13 mouse cellular contexts compared by ENCODE assay signal in the genomic region with DNA sequence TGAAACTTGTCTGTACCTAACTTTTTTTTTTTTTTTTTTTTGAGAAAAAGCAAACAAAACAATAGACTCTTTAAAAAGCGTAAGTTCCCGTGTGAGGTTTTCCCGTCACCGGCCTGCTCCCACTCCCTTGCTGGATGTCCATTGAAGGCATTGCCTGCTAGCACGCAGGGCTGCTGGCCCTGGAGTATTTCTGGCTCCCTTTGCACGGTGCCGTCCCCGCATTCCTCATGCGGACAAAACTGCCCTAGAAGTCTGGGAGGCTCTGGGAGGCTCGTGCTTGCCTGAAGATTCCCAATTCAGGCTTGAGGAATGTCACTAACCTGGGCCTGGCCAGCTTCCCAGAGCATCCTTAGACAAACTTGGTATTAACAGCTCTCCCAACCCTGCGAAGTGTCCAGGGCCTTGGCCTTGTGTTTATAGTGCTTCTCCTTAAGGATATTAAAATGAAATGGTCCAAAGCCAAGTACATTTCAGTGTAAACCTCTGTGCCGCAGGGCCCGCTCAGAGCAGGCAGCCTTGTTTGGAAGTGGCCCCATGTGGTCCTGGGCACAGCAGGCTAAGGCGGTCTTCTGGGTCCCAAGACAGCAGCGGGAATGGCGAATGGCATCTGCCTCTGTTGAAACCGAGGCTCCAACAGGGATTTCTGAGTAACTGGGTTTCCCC. TPM values are rescaled to one million over a fixed set of nuclear protein-coding genes. Genes with fewer than 3 reads are reported as not detected.
DNase-seq lines count a peak whose midpoint lies in the region; ATAC-seq and TF ChIP-seq lines count a peak whose summit lies in the region.
"Had no signal": no experiment of that assay in that cellular context is flagged by ENCODE, and none has a peak within 500 bp of the region (broad histone marks: within the 10 kb centered on the region; RNA-seq: fewer than 3 reads in every experiment).

No protein-coding gene starts in this region.

- no peak for TF ChIP-seq EP300 in lung, postnatal 0 days (IDR thresholded peaks at IDR 0.05)

- no peak for DNase-seq in heart, adult 9 months (ENCODE audit: low spot score in 2 of 2)
- DNase-seq in lung, postnatal 0 days (ENCODE audit: low spot score) = no peak
- no peak for DNase-seq in kidney, postnatal 4 days
- DNase-seq: layer of hippocampus, postnatal 36 days had no signal

- no peak overlapping the region for H3K4me2 ChIP-seq in heart, embryonic 14.5 days (ENCODE audit: low read length)
- no peak overlapping the region for H3K4me2 ChIP-seq in lung, embryonic 15.5 days
- H3K4me2 ChIP-seq in lung, postnatal 0 days (replicated peaks; ENCODE audit: low read depth, low read length) = no peak overlapping the region
- no peak overlapping the region for H3K4me2 ChIP-seq in intestine, embryonic 15.5 days (replicated peaks)
- H3K4me2 ChIP-seq in stomach, embryonic 14.5 days (replicated peaks; ENCODE audit: low read depth, low read length) = no peak overlapping the region
- H3K4me2 ChIP-seq: embryonic facial prominence, embryonic 12.5 days; forebrain, embryonic 15.5 days; limb, embryonic 15.5 days had no signal

- no peak overlapping the region for H3K4me3 ChIP-seq in heart, embryonic 14.5 days (ENCODE audit: control insufficient read depth in 1 of 2, insufficient read depth in 1 of 2, low read depth in 1 of 2, low read length in 2 of 2)
- H3K4me3 ChIP-seq in lung, embryonic 15.5 days = no peak overlapping the region
- H3K4me3 ChIP-seq in lung, postnatal 0 days (ENCODE audit: low read depth, low read length) = no peak overlapping the region
- no peak overlapping the region for H3K4me3 ChIP-seq in intestine, embryonic 15.5 days (replicated peaks)
- H3K4me3 ChIP-seq in stomach, embryonic 14.5 days (ENCODE audit: low read depth, low read length) = no peak overlapping the region
- H3K4me3 ChIP-seq: embryonic facial prominence, embryonic 12.5 days; forebrain, embryonic 15.5 days; limb, embryonic 15.5 days; myocyte had no signal

- H3K36me3 ChIP-seq in heart, embryonic 14.5 days (ENCODE audit: control insufficient read depth, insufficient read depth, low read length) = peaks cover 19% of the 10 kb centered on the region
- peaks cover 8% of the 10 kb centered on the region; the same call in 1 of the 2 replicates for H3K36me3 ChIP-seq in lung, embryonic 15.5 days
- no peaks in the 10 kb centered on the region for H3K36me3 ChIP-seq in lung, postnatal 0 days (ENCODE audit: insufficient read depth, low read length)
- H3K36me3 ChIP-seq in intestine, embryonic 15.5 days = no peaks in the 10 kb centered on the region
- no peaks in the 10 kb centered on the region; the same call in 1 of the 2 replicates for H3K36me3 ChIP-seq in stomach, embryonic 14.5 days (ENCODE audit: control insufficient read depth, insufficient read depth, low read length)
- H3K36me3 ChIP-seq: forebrain, embryonic 15.5 days had no signal

- ATAC-seq in heart, embryonic 14.5 days (ENCODE audit: insufficient number of reproducible peaks, insufficient read depth, low FRiP score, low read depth) = no peak; the same call in 1 of the 2 replicates
- ATAC-seq in lung, embryonic 15.5 days (ENCODE audit: borderline replicate concordance, extremely low read depth, low FRiP score, low TSS enrichment) = no peak
- ATAC-seq in lung, postnatal 0 days = no peak
- peak; percentile 50 for ATAC-seq in intestine, embryonic 15.5 days
- ATAC-seq in stomach, embryonic 14.5 days (ENCODE audit: insufficient number of reproducible peaks, insufficient read depth, low FRiP score, low read depth) = no peak
- ATAC-seq: inflammation-experienced regulatory T-cells, adult 6 months had no signal

- WGBS in heart, embryonic 14.5 days = 44% methylated on average over 17 of the region's 17 CpGs
- WGBS in lung, embryonic 15.5 days = 60% methylated on average over 17 of the region's 17 CpGs
- WGBS in lung, postnatal 0 days = 59% methylated on average over 17 of the region's 17 CpGs
- WGBS in intestine, embryonic 15.5 days = 62% methylated on average over 17 of the region's 17 CpGs
- WGBS in stomach, embryonic 14.5 days = 58% methylated on average over 17 of the region's 17 CpGs

- TF ChIP-seq CTCF in lung, postnatal 0 days (IDR thresholded peaks at IDR 0.05) = no peak

- H3K27ac ChIP-seq in heart, embryonic 14.5 days (replicated peaks in 1 of 2; ENCODE audit: control insufficient read depth in 1 of 2, insufficient read depth in 1 of 2, low read depth in 2 of 2, low read length in 2 of 2) = peak overlapping the region; percentile 40 to 71
- peak overlapping the region; percentile 37; the same call in 1 of the 2 replicates for H3K27ac ChIP-seq in lung, embryonic 15.5 days
- H3K27ac ChIP-seq in lung, postnatal 0 days (ENCODE audit: low read length) = no peak overlapping the region
- peak overlapping the region; percentile 68 for H3K27ac ChIP-seq in intestine, embryonic 15.5 days
- H3K27ac ChIP-seq in stomach, embryonic 14.5 days (ENCODE audit: low read length) = peak overlapping the region; percentile 55; the same call in 1 of the 2 replicates
- H3K27ac ChIP-seq: embryonic facial prominence, embryonic 12.5 days; forebrain, embryonic 15.5 days; limb, embryonic 15.5 days had no signal

- H3K27me3 ChIP-seq in heart, embryonic 14.5 days (ENCODE audit: control insufficient read depth, insufficient read depth, low read length) = no peaks in the 10 kb centered on the region
- no peaks in the 10 kb centered on the region for H3K27me3 ChIP-seq in lung, embryonic 15.5 days
- H3K27me3 ChIP-seq in lung, postnatal 0 days (replicated peaks; ENCODE audit: insufficient read depth, low read length) = no peaks in the 10 kb centered on the region
- H3K27me3 ChIP-seq in intestine, embryonic 15.5 days (replicated peaks) = no peaks in the 10 kb centered on the region
- no peaks in the 10 kb centered on the region for H3K27me3 ChIP-seq in stomach, embryonic 14.5 days (ENCODE audit: control insufficient read depth, insufficient read depth, low read length)
- H3K27me3 ChIP-seq: embryonic facial prominence, embryonic 12.5 days; forebrain, embryonic 15.5 days; limb, embryonic 15.5 days had no signal

- H3K9ac ChIP-seq in heart, embryonic 14.5 days (ENCODE audit: low read length) = no peak overlapping the region
- H3K9ac ChIP-seq in lung, embryonic 15.5 days = no peak overlapping the region
- no peak overlapping the region for H3K9ac ChIP-seq in lung, postnatal 0 days (replicated peaks; ENCODE audit: low read depth)
- no peak overlapping the region for H3K9ac ChIP-seq in intestine, embryonic 15.5 days
- no peak overlapping the region for H3K9ac ChIP-seq in stomach, embryonic 14.5 days (replicated peaks; ENCODE audit: low read depth, low read length)
- H3K9ac ChIP-seq: embryonic facial prominence, embryonic 12.5 days; forebrain, embryonic 15.5 days; limb, embryonic 15.5 days had no signal

- no peaks in the 10 kb centered on the region for H3K9me3 ChIP-seq in heart, embryonic 14.5 days (ENCODE audit: control insufficient read depth, low read length)
- H3K9me3 ChIP-seq in lung, embryonic 15.5 days = no peaks in the 10 kb centered on the region
- H3K9me3 ChIP-seq in lung, postnatal 0 days (ENCODE audit: low read length) = no peaks in the 10 kb centered on the region
- no peaks in the 10 kb centered on the region for H3K9me3 ChIP-seq in intestine, embryonic 15.5 days
- no peaks in the 10 kb centered on the region for H3K9me3 ChIP-seq in stomach, embryonic 14.5 days (ENCODE audit: control insufficient read depth, low read depth, low read length)
- H3K9me3 ChIP-seq: embryonic facial prominence, embryonic 12.5 days; forebrain, embryonic 15.5 days; limb, embryonic 15.5 days had no signal

- H3K4me1 ChIP-seq in heart, embryonic 14.5 days (ENCODE audit: control insufficient read depth in 2 of 2, insufficient read depth in 2 of 2, low read length in 2 of 2) = peaks cover 8 to 20% of the 10 kb centered on the region in 2 experiments
- peaks cover 12% of the 10 kb centered on the region; the same call in 1 of the 2 replicates for H3K4me1 ChIP-seq in lung, embryonic 15.5 days
- no peaks in the 10 kb centered on the region for H3K4me1 ChIP-seq in lung, postnatal 0 days (ENCODE audit: insufficient read depth, low read depth, low read length)
- 0 out of 2 replicates have a peak, but pooled peaks cover 3% of the 10 kb centered on the region for H3K4me1 ChIP-seq in intestine, embryonic 15.5 days (replicated peaks)
- H3K4me1 ChIP-seq in stomach, embryonic 14.5 days (ENCODE audit: control insufficient read depth, insufficient read depth, low read length) = no peaks in the 10 kb centered on the region
- H3K4me1 ChIP-seq: embryonic facial prominence, embryonic 12.5 days; forebrain, embryonic 15.5 days had no signal

RNA-seq across cellular contexts. Expression of gene Ttc23, which starts 54.2 kb away (rescaled TPM):
- 20.3 and 20.9 TPM in 2 replicates for polyA plus RNA-seq in heart, embryonic 14.5 days (2014; fragmentation: Nextera tagmentation; extraction: Ambion mirVana)
- polyA plus RNA-seq in lung, embryonic 15.5 days (2015; fragmentation: Nextera tagmentation; extraction: Ambion mirVana) = 26.8 and 29.0 TPM in 2 replicates
- 14.4 and 17.3 TPM in 2 replicates for polyA plus RNA-seq in lung, postnatal 0 days (2015; fragmentation: Nextera tagmentation; extraction: Ambion mirVana)
- polyA plus RNA-seq in intestine, embryonic 15.5 days (2015; fragmentation: Nextera tagmentation; extraction: Ambion mirVana) = 20.9 and 21.8 TPM in 2 replicates
- 37.4 and 38.6 TPM in 2 replicates for polyA plus RNA-seq in stomach, embryonic 14.5 days (2014; fragmentation: Nextera tagmentation; extraction: Ambion mirVana)

RNA-seq across cellular contexts. Expression of gene Lrrc28, which starts 56.3 kb away (rescaled TPM):
- polyA plus RNA-seq in heart, embryonic 14.5 days (2014; fragmentation: Nextera tagmentation; extraction: Ambion mirVana) = 13.3 and 16.1 TPM in 2 replicates
- polyA plus RNA-seq in lung, embryonic 15.5 days (2015; fragmentation: Nextera tagmentation; extraction: Ambion mirVana) = 12.7 and 14.5 TPM in 2 replicates
- polyA plus RNA-seq in lung, postnatal 0 days (2015; fragmentation: Nextera tagmentation; extraction: Ambion mirVana) = 13.4 and 14.0 TPM in 2 replicates
- 8.9 and 10.4 TPM in 2 replicates for polyA plus RNA-seq in intestine, embryonic 15.5 days (2015; fragmentation: Nextera tagmentation; extraction: Ambion mirVana)
- polyA plus RNA-seq in stomach, embryonic 14.5 days (2014; fragmentation: Nextera tagmentation; extraction: Ambion mirVana) = 13.2 and 15.7 TPM in 2 replicates

RNA-seq across cellular contexts. Expression of gene Synm, which starts 58.2 kb away (rescaled TPM):
- 2.3 and 2.5 TPM in 2 replicates for polyA plus RNA-seq in heart, embryonic 14.5 days (2014; fragmentation: Nextera tagmentation; extraction: Ambion mirVana)
- 9.7 and 12.7 TPM in 2 replicates for polyA plus RNA-seq in lung, embryonic 15.5 days (2015; fragmentation: Nextera tagmentation; extraction: Ambion mirVana)
- 6.5 and 8.1 TPM in 2 replicates for polyA plus RNA-seq in lung, postnatal 0 days (2015; fragmentation: Nextera tagmentation; extraction: Ambion mirVana)
- polyA plus RNA-seq in intestine, embryonic 15.5 days (2015; fragmentation: Nextera tagmentation; extraction: Ambion mirVana) = 4.1 and 4.7 TPM in 2 replicates
- polyA plus RNA-seq in stomach, embryonic 14.5 days (2014; fragmentation: Nextera tagmentation; extraction: Ambion mirVana) = 2.6 and 3.4 TPM in 2 replicates
- polyA plus RNA-seq: inflammation-experienced regulatory T-cells, adult 6 months had no signal
